Mouse (Mus musculus) CD4-positive helper T cell, adult 2 months (primary cell): ENCODE data around the gene Cdr2.
"Not testable (repeated sequence)": the region's sequence is repeated elsewhere in the genome, so short reads cannot be mapped to it uniquely, and the experiment has no call there.

Experiments used
- DNase-seq: peaks from one replicate; pipeline ENCODE4 v3.0.0-alpha.2; 2012; ENCODE audit warnings: low read depth, missing footprints, low spot score

The Cdr2 gene

DNA sequence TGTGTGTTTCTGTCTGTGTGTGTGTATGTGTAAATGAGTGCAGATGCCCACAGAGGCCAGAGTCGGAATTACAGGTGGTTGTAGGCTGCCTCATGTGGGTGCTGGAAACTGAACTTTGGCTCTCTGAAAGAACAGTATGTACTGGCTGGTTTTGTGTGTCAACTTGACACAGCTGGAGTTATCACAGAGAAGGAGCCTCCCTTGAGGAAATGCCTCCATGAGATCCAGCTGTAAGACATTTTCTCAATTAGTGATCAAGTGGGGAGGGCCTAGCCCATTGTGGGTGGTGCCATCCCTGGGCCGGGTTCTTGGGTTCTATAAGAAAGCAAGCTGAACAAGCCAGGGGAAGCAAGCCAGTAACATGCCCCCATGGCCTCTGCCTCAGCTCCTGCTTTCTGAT lies 9.6 kb downstream of the Cdr2 start:
- DNase-seq: not testable (repeated sequence)

DNA sequence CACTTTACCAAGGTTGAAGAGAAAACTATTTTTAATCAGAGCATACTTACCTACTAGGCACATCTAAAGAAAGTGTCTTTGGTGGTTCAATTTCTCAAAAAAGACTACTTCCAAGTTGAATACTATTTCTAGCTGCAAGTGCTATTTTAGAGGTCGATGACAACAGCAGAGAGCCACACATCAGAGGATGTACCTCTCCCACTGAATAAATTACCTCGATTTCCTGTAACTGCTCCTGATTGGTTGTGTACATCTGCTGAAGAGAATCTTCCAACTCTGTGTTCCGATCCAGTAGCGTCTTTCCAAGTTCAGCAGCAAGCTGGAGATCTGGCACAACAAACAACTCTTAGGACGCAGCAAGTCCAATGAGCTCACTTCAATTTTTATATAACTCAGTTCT lies 12.0 kb downstream of the Cdr2 start:
- DNase-seq: no peak

DNA sequence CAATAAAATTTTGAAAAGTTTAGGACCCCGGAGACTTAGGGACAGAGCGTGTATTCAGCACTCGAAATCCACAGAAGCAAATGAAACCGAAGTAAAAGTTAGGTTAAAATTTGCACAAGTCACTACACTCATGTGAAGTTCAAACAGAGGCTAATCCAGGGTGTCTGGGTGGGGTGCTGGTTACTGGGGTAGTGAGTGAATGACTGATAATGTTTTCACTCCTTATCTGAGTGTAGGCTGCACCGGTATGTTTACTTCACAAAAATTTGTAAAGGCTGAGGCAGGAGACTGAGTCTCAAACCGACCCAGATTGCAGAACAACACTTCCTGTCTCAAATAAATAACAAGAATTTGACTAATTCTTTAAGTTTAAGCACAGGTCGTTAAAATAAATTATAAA lies 12.9 kb downstream of the Cdr2 start:
- no peak for DNase-seq

DNA sequence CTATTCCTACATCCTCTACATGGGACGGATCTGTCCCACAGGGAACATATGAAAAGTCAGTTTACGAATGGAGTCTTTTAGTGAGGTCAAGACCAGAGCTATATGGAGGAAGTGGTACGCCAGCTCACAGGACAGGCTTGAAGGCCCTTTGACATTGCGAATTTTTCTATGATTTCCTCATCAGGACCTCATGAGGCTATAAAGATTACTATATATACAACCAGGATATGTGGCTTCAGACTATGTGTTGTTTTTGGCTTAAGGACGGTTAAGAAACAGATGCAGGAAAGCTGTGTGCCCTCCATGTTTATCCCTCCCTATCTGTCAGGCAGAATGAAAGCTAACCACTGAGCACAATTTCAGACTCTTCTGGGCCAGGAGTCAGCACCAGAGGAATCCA lies 19.0 kb downstream of the Cdr2 start:
- DNase-seq: no peak

DNA sequence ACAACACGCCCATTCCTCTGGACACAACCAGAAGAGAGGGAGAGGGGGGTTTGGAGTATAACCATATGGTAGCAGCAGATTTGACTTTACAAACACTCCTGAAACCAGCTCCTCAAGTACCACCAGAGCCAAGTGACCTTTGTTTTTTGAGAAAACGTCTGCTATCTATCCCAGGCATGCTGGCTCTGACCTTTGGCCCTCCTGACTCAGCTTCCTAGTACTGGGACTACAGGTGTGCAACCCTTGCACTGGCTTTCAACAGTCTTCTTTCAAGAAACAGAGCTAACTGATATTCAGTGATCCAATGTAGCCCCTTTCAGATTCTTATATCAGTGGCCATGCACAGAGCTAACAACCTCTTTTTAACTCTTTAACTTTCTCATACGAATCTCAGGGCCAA lies 20.2 kb downstream of the Cdr2 start:
- no peak for DNase-seq

DNA sequence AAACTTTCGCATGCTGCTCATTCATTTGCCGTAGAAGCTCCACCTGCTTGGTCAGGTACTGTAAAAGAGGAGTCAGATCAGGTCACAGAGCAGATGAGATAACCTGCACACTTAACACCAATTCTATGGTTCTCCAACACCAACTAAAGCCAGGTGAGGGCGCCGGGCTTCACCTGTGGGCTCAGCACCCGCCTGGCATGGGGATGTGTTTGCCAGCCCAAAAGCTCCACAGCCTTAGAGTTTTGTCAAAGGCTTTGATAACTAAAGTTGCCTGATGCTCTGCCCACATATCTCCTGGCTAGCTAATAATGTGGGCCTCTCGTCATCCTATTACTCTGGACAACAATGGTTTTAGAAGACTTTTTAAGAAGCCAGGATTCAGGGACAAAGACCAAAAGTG lies 21.5 kb downstream of the Cdr2 start:
- peak; percentile 20 for DNase-seq

DNA sequence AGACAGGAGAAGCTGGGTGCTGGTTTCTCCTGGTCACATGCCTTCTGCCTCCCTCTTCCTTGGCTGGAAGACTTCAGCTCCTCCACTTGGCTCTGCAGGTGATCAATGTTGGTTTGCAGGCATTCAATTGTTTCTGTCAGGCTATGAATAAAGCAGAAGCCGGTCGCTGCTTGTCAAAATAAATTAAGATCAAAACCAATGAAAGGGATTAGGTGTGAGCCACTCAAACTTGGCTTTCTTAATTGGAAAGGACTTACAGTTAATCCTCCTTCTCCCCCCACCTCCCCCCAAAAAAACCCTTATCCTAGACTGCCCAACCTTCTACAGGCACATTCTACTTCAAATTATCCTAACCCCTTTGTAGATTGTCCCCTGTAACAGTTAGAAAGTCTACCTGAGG lies 22.0 kb downstream of the Cdr2 start:
- no peak for DNase-seq

DNA sequence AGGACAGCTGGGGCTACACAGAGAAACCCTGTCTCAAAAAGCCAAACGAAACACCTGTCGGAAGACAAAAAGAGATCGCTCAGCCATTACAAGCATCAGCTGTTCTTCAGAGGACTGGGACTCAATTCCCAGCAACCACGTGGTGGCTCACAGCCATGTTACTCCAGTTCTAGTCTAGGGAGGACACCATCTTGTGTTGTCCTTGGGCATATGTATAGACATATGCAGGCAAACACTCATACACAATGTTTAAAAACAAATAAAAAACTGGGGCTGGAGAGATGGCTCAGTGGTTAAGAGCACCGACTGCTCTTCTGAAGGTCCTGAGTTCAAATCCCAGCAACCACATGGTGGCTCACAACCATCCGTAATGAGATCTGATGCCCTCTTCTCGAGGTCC lies 28.5 kb downstream of the Cdr2 start:
- not testable (repeated sequence) for DNase-seq

DNA sequence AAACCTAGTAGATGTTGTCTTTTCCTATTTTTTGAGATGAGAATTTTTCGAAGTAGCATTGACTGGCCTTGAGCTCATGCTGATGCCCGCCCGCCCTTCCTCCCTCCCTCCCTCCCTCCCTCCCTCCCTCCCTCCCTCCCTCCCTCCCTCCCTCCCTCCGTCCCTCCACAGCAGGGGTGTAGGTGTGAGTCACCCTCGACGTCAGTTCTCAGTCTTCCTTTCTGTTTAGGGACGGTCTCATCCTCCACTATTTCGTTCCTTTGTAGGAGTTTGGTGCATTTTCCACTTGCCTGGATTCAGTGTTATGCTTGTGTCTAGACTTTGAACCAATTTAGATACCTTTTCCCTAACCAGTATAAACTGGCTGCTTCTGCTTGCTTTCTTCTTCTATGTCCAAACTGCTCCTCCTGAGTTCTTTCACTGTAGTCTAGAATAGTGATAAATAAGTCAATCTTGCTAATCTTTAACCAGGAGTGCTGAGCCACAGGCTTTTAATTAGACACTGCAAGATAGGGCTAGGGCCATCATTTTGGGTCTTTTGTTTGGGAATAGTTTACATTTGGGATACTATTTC lies 38.1 kb downstream of the Cdr2 start:
- no peak for DNase-seq

DNA sequence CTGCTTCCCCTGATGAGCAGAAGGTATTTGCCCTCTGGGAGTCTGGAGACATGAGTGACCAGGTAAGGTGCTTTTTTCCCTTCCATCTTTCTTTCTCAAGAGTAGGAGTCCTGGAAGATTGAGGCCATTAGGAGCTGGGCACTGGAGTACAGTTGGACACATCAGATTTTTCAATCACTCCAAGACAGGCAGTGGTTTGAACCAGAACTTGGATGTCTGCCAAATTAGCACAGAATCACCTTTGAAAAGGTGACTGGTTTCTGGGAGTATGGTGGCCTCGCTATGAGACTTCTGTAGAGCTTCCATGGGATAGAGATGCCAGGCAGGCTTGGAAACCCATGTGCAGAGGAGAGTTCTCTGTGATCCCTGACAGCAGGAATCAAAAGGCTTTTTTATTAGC lies 39.6 kb downstream of the Cdr2 start:
- no peak for DNase-seq

DNA sequence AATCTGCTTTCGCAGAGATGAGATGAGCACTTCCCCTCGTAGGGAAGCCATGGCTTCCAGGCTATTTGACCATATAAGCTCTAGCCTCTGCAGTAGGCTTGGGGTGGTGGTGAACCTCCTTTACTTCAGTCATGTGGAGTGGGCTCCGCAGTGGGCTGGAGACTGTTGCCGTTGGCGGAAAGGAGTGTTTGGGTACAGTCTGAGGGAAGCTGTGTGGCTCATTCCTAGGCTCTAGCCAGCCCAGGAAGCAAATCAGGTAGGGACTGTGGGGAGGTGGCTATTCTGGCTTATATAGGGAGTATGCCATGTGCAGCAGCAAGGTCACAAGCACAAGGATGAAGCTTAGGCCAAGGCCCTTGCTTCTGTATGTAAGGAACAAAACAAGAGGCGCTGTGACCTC lies 40.9 kb downstream of the Cdr2 start:
- no peak for DNase-seq

DNA sequence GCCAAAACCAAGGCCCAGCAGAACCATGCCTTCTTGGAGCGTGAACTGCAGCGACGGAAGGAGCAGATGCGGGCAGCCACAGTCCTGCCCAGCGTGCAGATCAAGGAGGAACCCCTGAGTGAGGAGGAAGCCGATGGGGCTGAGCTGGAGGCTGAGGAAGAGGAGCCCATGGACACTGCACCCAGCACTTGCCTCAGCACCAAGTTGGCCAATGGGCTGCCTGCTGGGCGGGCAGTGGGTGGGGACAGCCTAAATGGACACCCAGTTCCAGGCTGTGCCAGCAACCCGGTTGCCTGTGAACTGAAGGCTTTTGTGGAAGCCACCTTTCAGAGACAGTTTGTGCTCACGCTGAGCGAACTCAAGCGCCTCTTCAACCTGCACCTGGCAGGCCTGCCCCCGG lies 41.8 kb downstream of the Cdr2 start:
- no peak for DNase-seq

DNA sequence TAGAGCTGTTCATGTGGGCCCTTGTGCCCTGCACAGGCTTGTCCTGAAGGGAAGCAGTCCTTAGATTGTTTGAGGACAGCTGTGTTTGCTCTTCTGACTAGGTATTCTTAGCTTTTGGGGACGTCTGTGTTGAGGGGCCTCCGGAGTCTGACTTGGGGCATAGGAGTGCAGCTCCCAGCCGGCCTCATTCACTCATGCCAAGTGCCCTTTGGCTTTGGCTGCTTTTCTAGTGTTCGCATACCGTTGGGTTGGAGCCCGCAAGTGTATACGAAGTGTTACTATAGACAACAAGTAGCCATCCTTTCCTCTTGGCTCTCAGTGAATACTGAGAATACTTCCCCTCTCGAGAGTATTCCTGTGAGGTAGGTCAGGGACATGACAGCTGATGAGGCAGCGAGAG lies 43.9 kb downstream of the Cdr2 start:
- no peak for DNase-seq

DNA sequence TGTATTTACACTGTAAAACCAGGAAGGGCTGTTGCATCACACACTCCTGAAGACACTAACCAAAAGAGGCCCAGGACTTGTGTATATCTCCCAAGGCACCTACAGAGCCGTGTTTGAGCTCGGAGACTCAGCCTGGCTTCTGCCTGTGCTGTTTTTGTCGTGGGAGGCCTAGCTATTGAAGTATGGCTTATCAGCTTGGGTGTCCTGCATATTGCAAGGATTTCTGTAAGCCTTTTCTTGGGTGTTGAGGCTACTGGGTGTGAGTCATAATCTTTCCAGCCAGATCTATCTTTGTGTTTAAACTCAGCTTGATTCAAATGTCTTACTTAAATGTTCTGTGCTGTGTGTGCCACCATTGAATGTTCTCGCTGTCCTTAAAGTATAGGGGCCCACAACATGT lies 45.6 kb downstream of the Cdr2 start:
- no peak for DNase-seq

DNA sequence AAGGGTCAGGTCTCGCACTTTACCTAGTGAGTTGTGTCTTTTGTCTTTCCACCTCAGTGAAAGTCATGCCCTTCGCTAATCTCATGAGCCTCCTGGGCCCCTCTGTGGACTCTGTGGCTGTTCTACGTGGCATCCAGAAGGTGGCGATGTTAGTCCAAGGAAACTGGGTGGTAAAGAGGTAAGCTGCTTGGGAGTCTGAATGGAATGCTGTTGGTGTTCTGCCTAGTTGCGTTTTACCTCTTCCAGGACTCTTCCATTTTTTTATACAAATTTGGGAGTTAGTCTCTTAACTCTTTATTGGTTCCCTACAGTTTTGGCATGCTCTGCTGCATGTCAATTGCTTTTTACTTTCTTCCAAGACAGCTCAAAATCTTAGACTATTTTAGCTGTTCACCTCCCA lies 47.4 kb downstream of the Cdr2 start:
- DNase-seq: peak; percentile 53

DNA sequence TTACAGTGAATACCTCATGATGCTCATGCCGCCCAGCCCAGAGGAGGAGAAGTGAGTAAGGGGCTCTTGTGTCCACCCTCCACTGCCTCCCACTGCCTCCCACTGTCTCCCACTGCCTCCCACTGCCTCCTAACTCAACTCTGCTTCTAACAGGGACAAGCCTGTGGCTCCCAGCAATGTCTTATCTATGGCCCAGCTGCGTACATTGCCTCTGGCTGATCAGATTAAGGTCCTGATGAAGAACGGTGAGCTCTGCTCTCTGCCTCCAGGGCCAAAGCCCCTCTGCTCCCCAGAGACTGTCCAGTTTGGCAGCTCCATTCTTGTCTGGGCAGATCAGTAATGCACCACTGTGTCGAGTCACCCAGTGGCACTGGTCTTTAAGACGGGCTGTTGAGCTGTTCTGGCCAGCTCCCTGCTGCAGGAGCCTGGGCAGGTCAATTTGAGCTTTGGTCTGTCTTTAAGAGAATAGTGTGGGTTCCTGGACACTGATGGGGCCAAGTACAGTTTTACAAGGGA lies 48.4 kb downstream of the Cdr2 start:
- no peak for DNase-seq

DNA sequence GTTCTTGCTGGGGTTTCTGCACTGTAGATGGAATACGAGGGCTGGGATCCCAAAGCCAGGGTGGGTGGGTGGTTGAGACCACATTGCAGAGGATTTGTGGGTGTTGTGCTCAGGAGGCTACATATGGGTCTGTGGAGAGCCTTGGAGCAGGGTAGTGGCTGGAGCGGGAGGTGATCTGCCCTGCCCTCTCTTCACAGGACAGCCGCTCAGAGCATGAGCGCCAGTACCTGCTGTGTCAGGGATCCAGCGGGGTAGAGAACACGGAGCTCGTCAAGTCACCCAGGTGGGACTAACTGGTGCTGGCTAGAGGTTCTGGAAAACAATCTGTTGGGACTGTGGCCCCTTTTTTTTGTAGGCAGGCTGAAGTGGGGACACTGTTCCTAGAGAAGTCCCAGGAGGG lies 49.0 kb downstream of the Cdr2 start:
- no peak for DNase-seq

DNA sequence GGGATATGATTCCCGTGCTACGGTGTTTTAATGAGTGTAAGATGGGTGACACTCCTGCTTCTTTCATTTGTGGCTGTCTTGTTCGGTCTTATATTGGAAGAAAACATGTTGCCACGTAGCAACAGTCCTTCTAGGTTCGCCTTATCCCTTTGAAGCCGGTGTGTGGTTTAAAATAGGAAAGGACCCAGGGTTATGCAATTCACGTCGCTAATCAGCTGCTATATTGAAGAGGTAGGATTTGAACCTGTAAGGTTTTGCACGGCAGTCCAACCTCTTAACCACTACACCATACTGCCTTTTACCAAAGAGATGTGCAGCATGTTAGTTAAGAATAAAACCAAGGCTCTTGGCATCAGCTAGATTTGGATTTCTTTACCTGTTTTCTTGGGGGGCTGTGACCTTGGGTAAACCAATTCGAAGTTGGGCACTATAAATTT lies 63.6 kb downstream of the Cdr2 start:
- peak; percentile 94 for DNase-seq

DNA sequence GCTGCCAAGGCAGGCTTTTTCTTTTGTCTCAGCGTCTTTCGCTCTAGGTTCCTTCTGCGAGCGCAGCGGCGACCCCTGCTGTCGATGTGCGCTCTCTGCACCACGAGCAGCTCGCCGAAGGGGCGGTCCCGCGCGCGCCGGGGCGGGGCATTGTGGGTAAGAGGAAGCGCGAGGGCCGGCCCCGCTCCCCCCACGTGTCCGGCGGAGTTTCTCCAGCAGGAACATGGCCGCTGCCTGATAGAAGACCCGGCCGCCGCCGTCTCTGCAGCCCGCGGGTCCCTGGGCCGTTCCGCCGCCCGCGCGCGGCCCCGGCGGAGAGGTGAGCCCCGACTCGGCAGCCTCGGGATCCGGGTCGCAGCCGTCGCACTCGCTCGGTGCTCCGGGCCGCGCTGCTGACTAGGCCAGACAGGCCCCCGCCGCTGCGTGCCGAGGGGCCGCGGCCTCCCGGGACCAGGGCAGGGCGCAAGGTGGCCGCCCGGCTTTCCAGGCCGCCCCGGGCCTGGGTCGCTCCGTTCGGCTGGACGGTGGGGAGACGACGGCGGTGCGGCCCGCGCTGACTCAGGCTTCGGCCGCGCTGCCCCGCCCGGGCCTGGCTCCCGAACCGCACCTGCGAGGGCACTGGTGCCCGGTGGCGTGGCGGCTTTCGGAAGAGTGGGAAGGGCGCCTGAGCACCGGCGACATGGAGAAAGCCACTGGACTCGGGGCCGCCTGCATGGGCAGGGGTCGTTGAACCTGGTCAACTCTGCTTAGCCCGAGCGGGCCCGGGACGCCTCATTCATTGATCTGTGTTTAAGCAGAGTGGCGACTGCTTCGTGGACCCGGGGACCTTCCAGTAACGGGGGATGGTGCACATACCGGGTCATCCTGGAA lies 64.3 kb downstream of the Cdr2 start, which contains the start of gene Polr3e:
Gene Polr3e, plus strand, starts transcription at position 153 of the 870 bp plus-strand sequence.
- DNase-seq: peak; percentile 98

DNA sequence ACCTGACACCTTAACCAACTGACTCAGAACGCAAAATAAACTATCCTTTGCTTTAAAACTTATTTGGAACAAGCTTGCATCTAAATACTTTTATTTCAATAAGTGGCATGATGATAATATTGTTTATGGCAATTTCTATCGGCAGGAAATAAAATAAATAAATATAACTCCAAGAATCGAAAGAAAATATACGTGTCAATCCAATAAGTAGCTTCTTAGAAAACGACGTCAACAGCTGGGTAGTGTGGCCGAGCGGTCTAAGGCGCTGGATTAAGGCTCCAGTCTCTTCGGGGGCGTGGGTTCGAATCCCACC lies 64.9 kb downstream of the Cdr2 start:
- DNase-seq: no peak

DNA sequence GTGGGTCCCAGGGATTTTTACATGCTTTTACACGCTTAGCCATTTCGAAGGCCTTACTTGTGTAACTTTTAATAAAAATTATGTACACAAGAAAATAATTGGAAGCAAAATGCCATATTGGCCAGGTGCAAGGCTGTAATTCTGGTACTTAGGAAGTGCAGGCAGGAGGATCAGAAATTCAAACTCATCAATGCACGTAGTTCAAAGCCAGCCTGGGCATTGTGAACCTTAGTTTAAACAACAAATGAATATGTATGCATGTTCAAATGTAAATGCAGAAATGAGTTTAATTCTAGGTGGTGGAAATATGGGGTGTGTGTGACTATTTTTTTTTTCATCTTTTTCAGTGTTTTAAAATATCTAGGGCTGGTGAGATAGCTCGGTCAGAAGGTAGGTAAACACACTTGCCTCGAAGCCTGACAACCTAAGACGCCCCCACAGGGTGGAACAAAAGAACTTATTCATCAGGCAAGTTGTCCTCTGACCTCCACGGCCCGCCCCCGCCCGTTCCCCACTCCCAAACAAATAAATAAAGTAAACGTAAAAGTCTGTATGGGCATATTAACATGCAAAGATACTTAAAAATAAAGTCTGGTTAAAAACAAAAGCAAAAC lies 65.7 kb downstream of the Cdr2 start:
- DNase-seq: no peak

DNA sequence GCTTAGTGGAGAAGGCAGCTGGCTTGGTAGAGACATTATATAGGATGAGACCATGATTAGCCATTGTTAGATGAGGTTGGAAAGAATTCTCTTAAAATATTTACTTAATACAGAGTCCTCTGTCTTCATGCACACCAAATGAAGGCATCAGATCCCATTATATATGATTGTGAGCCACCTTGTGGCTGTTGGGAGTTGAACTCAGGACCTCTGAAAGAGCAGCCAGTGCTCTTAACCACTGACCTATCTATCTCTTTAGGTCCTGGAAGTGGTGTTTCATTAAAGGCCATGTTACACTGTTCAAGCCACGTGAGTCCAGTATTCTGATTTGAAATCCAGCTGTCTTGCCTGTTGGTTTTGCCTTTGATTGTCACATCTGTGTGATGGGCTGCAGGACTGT lies 68.8 kb downstream of the Cdr2 start:
- peak; percentile 17 for DNase-seq

DNA sequence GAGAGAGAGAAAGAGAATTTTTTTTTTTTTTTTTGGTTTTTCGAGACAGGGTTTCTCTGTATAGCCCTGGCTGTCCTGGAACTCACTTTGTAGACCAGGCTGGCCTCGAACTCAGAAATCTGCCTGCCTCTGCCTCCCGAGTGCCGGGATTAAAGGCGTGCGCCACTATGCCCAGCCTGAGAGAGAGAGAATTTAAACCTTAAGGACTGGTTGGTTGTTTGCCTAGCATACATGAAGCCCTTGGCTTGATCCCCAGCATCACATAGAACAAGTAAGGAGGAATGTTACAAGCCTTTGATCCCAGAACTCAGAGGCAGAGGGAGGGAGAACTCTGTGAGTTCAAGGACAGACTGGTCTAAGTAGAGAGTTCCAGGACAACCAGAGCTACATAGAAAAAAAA lies 70.8 kb downstream of the Cdr2 start:
- not testable (repeated sequence) for DNase-seq
